Mouse (Mus musculus) cortical plate, adult 2 months (tissue): ENCODE measurements around the gene Tnfrsf19. TPM values are rescaled to one million over a fixed set of nuclear protein-coding genes. Genes with fewer than 3 reads are reported as not detected.

Experiments
- H3K27ac ChIP-seq: fragments of 200-500 bp; 2 replicates; pipeline ENCODE4 v1.5.1; 2012; ENCODE audit warnings: low read length, control low read depth, inconsistent platforms; ENCODE audit not compliant: insufficient read depth
- H3K4me1 ChIP-seq: fragments of 200-500 bp; 2 replicates; pipeline ENCODE4 v1.6.1; 2011; ENCODE audit warnings: low read length; ENCODE audit not compliant: control insufficient read depth, insufficient read depth
- H3K4me3 ChIP-seq: fragments of 200-500 bp; 2 replicates; pipeline ENCODE4 v1.5.1; 2011; ENCODE audit warnings: mild to moderate bottlenecking, low read length, control low read depth; ENCODE audit not compliant: insufficient read depth
- CTCF ChIP-seq: fragments of 200-500 bp; IDR thresholded peaks from 2 replicates; pipeline ENCODE4 v1.5.1; 2011; ENCODE audit warnings: mild to moderate bottlenecking, control low read depth, low read length; ENCODE audit not compliant: insufficient read depth; ENCODE audit errors: extremely low read depth
- POLR2A ChIP-seq: fragments of 200-500 bp; IDR thresholded peaks from 2 replicates; pipeline ENCODE4 v1.6.1; 2011; ENCODE audit warnings: mild to moderate bottlenecking, low read length, control low read depth; ENCODE audit not compliant: insufficient read depth; ENCODE audit errors: extremely low read depth
- polyA plus RNA-seq: library from polyadenylated mRNA; depleted of rRNA; stranded (reverse); fragments of >200 nt; gene quantifications from 2 replicates; pipeline ENCODE4 v1.2.3, GENCODE M21; 2012; rRNA removed

Tnfrsf19 gene
- polyA plus RNA-seq, 1 experiment, result 59.1 TPM

DNA sequence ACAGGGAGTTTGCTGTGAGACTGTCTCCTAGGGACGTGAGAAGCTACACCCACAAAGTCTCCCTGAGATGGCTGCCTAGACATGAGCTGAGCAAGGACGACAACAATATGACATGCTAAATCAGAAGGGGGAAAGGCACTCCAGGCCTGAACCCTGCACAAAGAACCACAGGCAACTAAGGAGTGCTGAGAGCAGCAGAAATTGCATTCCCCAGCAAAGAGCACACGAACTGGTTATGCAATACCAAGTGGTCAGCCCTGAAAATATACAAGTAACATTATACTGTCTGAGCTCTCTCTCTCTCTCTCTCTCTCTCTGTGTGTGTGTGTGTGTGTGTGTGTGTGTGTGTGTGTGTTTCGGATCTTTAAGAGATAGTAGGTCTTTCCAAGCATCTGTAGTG is 129.6 kb downstream of the Tnfrsf19 start:
- no peak for TF ChIP-seq POLR2A
- TF ChIP-seq CTCF, result no peak
- H3K27ac ChIP-seq, result no peak overlapping the region
- H3K4me1 ChIP-seq, result no peaks in the 10 kb centered on the region
- no peak overlapping the region for H3K4me3 ChIP-seq

Other genes starting within 250 kb of the Tnfrsf19 start
- 15.3 and 15.5 TPM in 2 replicates for gene Sacs, start 92.0 kb upstream of the Tnfrsf19 start, polyA plus RNA-seq
- gene Sgcg, start 212.0 kb upstream of the Tnfrsf19 start, polyA plus RNA-seq, result 0.04 and 0.08 TPM in 2 replicates